Mouse (Mus musculus): ENCODE data around the gene Wbp2nl.

The Wbp2nl gene

DNA sequence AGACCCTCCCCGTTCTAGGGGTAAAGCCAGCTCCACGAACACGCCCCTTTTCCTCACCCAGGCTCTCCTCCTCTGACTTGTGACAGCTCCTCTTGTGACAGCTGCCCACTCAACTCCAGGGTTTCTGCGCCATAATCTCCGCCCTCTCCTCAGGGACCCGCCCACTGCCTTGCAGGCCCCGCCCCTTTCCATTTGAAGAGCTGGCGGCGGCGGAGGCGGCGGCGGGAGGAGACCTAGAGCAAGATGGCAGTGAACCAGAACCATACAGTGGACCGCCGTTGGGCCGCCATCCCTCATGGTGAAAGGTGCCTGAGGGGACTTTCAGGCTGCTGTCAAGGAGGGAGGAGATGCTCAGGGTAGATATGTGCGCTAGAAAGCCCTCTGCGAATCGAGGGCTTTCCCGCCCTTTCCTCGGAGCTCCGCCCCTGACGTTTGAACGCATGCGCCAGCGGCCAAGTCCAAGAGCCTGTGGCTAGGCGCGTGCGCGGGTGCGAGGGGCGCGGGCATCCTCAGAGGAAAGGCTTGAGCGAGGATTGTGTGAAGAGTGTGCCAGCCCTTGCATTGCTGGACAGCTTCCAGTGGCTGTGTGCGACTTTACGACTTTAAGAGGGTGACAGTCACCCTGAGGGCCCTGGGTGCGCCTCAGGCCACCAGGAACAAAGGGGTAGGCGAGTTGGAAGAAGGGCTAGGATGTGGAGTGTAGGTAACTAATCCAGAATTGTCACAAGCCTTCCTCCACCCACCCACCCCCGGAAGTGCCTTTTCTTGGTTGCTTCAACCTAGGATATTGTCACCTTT lies at the start of gene Wbp2nl:
TSS of gene Wbp2nl (plus strand) at position 191 of the 798 bp plus-strand sequence.
- no peak for DNase-seq (ENCODE audit: low spot score in 2 of 2)

DNA sequence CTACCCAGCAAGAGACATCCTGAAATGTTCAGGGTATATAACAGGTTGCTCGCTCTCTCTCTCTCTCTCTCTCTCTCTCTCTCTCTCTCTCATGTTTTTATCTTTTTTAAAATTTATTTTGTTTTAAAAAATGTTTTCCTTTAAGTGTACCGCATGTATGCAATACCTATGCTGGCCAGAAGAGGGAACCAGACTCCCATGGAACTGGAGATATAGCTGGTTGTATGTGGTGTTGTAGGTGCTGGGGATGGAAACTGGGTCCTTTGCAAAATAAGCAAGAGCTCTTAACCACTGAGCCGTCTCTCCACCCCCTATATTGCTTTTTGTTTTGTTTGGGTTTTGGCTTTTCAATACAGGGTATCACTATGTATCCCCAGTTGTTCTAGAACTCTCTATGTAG lies 47.2 kb upstream of the Wbp2nl start:
- no peak for DNase-seq (ENCODE audit: low spot score in 2 of 2)

DNA sequence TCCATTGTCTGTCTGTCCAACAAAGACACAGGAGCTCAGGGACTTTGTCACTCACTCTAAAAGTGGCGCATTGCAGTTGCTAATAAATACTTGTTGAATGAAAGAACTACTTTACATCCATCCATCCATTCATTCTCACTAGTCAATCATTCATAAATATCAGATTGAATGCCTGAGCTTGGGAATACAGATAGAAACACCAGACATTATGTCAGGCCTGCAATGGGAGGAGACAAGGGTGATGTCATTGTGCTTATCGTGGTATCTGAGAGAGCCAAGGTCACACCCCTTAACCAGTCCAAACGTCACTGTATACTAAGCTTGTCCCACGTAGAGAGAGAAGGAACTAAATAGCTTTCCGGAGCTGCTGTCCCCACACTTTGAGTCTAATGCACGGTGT lies 46.7 kb upstream of the Wbp2nl start, which contains the start of gene 1500009C09Rik:
TSS of gene 1500009C09Rik (plus strand) at position 301 of the 400 bp plus-strand sequence.
- DNase-seq (ENCODE audit: low spot score in 2 of 2), result no peak

DNA sequence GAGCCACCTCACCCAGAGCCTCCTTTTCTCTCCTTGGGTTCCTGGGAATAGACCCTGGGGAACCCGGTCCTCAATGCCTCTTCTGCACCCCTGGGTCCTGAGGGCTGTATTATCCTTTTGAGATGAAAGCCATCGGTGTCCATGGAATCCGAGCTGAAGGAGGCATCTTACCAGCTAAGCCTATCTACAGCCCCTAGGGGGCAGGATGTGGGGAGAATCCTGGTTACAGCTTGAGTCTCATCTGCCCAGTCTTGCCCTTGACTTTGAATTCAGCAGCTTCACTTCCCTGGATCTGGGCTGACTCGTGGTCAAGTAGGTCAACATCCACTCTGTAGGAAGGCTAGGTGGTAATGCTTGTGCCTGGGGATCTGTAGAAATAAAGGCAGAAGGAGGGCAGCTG lies 43.5 kb upstream of the Wbp2nl start:
- peak in 1 of 2 experiments; percentile 44 for DNase-seq (ENCODE audit: low spot score in 2 of 2)

DNA sequence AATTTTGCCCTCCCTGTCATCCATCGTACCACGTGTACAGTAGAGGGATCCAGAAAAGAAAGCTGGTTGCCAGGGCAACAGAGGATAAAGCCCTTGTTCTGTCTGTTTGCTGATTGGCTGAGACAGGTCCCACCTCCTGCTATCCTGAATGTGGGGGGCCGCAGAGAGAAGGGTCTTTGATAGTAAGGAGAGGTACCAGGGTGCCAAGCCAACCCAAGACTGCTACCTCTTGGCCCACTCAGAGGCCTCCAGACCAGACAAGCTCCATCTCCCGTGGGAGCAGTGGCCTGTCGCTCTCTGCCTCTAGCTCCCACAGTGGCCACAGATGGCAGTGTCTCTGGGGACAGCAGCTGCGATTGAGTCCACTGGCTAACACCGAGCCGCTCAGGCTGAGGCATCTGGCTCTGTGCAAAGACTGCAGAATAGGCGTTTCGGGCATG lies 42.8 kb upstream of the Wbp2nl start:
- peak; percentile 83 to 94 for DNase-seq (ENCODE audit: low spot score in 2 of 2)

DNA sequence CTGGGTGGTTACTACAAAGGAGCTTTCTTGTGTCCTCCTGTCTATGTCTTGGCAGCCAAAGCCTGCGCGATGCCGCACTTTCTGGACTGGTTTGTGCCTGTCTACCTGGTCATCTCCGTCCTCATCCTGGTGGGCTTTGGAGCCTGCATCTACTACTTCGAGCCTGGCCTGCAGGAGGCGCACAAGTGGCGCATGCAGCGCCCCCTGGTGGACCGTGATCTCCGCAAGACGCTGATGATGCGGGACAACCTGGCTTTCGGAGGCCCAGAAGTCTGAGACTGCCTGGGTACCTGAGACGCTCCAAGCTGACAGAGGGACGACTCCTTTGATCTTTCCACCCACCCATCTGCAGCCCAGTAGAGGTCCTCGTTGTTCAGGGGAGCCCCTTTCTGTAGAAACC lies 39.2 kb upstream of the Wbp2nl start:
- DNase-seq (ENCODE audit: low spot score in 2 of 2), result peak in 1 of 2 experiments; percentile 79

DNA sequence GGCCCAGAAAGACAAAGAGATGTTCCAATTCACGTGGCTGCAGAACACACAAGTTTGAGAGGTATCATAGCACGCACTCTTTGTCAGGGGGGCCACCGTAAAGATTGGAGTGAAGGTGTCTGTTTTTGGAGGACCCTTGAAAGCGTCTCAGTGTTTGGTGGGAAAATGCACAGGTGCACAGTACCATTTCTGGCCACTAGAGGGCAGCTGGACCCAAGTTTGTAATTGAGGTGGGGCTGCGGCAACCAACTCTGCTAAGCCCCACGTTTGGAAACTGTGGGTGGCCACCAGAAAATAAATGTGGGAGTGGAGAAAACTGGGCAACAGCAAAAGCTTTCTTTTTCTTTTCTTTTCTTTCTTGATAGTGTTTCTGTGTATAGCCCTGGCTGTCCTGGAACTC lies 32.4 kb upstream of the Wbp2nl start:
- peak; percentile 76 to 77 for DNase-seq (ENCODE audit: low spot score in 2 of 2)

DNA sequence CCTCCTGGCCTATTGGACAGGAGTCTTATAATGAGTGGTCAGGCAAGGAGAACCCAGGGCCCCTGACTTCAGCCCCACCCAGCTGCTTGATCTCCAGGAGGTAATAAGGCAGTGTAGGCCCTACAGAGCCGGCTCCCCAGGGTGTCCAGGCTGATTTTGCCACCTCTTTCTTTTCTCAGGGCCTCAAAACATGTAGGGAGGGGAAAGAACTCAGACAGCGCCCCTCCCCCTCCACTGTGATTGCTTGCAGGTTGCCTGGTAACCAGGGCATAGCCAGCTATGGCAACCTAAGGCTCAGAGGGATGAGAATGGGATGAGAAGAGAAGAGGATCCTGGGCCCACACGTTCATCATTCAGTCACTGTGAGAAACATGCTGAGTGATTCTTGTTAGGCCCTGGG lies 30.6 kb upstream of the Wbp2nl start:
- peak in 1 of 2 experiments; percentile 36 for DNase-seq (ENCODE audit: low spot score in 2 of 2)

DNA sequence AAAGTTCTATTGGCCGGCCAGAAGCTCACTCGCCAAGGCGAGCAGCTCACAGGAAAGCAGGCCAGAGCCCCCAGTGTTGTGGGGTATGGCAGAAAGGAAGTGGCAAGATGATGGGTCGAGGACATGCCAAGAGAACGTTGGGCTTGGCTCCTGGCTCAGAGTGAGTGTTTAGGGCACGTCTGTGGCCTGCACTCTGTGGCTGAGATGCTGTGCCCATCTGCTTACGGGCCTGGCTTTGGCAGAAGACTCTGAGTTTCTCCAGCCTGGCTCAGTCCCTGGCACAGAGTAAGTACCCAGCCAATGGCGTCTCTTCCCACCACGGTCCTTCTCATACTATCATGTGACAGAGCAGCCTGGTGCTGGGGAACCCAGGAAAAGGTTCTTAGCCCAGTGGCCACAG lies 30.0 kb upstream of the Wbp2nl start:
- DNase-seq (ENCODE audit: low spot score in 2 of 2), result no peak

DNA sequence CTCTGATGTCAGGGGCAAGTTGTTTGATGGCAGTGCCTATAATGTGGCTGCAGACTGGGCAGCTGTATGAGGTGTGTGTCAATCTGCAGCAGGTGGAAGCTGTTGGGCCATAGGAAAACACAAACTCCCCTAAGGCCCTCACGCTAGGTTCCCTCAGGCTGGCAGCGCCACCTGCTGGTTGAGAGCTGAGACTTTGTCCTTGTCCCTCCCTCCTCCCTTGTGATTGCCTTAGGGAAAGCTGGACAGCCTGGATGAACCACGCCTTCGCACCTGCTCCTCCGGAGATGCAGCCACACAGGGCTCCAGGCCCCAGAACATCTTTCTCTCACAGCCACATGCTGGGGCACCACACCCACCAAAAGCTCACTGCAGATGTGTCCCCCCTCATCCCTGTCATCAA lies 27.6 kb upstream of the Wbp2nl start:
- DNase-seq (ENCODE audit: low spot score in 2 of 2), result peak; percentile 69 to 71

DNA sequence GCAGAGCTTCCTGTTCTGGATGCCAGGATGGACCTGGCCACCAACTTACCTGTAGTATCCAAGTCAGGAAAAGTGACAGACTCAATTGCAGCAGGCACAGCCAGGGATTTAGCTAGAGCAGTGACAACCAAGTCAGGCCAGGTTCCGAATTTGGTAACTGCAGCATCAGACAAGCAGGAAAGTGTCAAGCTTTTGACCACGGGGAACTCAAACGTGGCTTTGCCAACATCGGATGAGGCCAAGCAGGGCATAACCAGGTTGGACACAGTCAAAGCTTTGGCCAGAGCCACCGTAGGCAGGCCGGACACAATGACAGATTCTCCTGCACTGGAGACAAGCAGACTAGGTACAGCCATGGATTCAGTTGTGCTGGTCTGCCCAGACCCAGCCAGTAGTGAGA lies 26.5 kb upstream of the Wbp2nl start:
- DNase-seq (ENCODE audit: low spot score in 2 of 2), result no peak

DNA sequence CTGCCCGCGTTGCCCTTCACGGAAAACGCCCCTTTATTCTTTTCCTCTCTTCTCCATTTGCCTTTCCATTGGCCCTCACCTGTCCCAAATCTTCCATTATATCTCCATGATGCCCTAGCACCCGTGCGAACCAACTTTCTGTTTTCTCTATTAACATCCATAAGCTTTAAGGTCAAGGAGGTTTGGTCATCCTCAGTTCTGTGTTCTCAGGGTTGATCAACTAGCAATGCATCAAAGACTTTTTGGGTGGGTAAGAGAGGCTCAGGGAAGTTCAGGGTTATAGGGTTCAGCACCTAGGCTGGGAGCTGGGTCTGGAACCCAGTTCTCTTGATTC lies 24.2 kb upstream of the Wbp2nl start, which contains the start of gene Sept3:
TSS of gene Sept3 (plus strand) at position 301 of the 334 bp plus-strand sequence.
- no peak for DNase-seq (ENCODE audit: low spot score in 2 of 2)

DNA sequence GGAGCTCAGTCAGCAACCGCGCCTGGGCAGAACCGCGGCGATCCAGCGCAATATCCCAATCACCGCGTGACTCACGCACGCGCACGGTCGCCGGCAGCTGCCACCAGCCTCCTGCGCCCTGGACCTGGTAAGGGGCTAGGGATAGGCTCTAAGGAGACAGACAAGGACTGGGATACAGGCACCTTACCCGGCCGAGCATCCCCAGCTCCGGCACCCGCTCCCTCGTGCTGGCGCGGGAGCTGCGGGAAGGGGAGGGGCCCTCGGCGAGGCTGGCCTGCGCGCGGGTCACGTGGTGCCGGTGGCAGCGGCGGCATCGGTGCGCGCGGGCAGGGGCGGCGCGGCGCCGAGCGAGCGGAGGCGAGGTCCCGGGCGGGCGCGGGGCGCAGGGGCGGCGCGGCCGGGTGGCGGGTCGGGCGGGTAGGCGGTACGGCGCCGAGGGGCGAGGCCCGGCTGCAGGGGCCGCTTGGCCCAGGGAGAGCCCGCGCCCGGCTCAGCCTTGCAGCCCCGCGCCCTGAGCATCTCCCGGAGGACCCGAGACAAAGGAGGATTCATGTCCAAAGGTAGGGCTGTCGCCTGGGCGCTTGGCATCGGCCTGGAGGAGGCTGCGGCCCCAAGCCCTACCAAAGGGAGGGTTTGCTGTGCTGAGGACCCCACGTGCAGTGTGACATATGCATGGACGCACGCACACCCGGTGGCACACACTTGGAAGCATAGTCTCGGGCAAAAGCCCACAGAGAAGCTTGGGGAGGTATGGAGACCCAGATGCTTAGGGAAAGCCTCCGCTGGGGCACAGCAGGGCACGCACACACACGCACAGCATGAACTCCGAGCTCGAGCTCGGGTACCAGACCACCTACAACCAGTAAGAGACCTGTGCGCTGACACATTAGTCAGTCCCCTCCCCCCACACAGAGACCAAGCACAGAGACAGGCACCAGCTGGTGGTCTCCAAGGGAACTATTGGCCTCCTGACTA lies 23.5 kb upstream of the Wbp2nl start:
- DNase-seq (ENCODE audit: low spot score in 2 of 2), result peak; percentile 80 to 84

DNA sequence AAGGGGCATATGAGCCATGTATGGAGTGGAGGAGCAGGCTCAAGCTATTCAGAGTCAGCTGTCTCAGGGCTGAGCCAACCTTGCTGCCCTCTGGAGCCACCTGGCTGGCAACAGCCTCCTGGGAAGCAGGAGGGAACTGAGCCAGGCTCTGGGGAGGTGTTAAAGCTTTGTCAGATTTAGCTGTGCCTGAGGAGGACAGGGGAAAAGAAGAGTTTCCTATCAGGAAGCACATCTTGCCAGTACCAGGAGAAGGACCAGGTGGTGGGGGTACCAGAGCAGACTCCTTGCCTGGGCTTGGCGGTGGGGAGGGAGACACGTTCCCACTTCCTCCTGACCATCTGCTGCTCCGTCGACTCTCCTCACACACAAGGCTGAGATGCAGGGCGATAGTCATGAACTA lies 21.2 kb upstream of the Wbp2nl start:
- peak; percentile 64 to 66 for DNase-seq (ENCODE audit: low spot score in 2 of 2)

DNA sequence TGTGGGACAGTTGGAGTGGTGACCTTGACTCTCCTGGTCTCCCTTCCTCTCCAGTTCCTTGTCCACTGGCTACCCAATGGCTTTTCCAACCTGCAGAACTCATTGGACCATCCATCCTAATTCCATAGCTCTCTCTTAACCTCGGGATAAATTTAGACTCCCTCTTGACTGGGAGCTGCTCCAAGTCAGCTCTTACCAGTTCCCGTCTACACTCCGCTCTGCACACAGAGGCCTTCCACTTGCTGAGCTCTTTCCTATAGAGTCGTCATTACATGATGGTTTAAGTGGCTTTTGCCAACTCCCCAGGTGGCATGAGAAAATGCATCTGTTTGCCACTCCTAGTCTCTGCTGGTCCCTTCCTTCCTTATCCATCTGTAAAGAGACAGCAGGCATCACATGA lies 18.1 kb upstream of the Wbp2nl start:
- DNase-seq (ENCODE audit: low spot score in 2 of 2), result no peak

DNA sequence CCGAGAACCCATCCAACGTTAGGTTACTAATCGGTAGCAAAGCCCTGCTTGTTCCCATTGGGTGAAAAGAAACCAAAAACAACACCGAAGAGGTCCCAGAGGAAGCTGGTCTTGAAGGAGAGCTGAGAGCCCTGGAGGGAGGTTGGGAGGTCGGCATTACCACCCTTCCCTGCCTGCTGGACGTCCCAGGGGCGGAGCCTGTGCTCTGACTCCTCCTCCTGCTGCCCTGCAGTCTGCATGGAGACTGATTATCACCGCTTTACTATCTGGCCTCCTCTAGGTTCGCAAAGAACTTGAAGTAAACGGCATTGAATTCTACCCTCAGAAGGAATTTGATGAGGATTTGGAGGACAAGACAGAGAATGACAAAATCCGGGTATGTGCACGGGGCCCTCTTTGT lies 12.6 kb upstream of the Wbp2nl start:
- no peak for DNase-seq (ENCODE audit: low spot score in 2 of 2)

DNA sequence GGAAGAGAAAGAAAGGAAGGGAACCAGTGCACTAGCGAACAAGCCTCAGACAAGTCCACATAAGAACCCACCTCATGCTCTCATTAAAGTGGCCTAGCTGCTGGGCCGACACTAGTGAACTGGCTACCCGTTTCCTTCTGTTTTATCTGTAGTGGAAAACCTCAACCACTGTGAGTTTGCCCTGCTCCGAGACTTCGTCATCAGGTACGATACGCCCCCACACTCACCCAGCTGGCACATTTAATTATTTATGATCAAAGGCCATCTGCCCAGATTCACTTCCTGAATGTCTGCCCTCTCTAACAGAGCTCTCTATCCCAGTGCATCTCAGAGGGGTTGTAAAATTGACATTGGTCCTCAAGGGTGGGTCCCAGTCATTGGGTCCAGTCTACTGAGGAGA lies 8.5 kb upstream of the Wbp2nl start:
- no peak for DNase-seq (ENCODE audit: low spot score in 2 of 2)

DNA sequence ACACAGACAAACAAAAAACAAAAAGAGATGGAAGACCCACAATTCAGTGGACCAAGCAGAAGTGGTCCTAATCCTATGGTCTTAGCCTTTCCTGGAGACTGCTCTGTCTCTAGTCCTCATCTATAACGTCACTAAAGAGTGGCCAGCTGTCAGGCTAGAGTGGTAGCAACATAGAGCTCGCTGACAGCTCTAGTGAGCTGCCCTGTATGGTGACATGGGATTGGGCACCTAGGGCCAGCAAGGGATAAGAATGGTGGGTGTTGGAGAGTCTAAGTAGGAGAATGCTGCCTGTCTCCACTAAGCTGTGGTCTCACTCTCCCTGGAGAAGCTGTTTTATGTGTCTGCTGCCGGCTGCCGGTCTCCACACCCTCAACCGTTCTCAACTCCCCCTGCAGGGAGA lies 5.9 kb upstream of the Wbp2nl start:
- no peak for DNase-seq (ENCODE audit: low spot score in 2 of 2)

DNA sequence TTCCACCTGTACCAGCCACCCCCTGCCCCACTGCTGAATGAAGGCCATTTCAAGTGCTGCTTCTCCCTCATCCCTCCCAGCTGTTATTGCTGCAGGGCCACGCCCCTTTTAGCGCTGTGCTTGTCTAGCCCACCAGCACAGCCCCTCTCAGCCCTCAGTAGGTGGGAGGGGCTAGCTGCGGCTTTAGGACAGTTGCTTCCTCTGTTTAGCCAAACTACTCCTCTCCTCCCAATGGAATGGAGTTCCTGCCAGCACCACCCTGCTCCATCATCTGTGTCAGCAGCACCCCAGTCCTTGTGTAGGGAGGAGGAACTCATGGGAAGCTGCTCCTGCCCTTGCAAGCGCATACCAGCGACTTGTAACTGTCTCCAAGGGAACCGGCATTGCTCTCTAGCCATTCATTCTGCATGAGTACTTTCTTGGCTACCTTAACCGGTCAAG lies 5.5 kb upstream of the Wbp2nl start:
- DNase-seq (ENCODE audit: low spot score in 2 of 2), result peak in 1 of 2 experiments; percentile 29

DNA sequence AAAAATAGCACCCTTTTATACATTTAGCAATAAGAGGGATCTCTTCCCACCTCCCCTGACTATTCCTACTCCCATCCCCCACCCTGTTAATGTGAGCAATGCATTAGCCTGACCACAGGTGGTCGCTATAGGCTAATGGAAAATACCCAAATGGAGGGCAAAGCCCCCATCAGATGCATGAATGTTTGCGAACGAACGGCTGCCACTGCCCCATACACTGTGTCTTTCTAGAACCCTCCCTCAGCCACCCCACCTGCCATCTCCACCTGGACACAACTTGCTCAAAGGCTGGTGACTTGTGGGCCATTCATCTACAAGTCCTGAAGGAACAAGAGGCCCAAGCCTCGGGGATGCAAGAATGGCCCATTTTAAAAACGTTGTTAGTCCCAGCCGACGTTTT lies 4.7 kb upstream of the Wbp2nl start:
- no peak for DNase-seq (ENCODE audit: low spot score in 2 of 2)

DNA sequence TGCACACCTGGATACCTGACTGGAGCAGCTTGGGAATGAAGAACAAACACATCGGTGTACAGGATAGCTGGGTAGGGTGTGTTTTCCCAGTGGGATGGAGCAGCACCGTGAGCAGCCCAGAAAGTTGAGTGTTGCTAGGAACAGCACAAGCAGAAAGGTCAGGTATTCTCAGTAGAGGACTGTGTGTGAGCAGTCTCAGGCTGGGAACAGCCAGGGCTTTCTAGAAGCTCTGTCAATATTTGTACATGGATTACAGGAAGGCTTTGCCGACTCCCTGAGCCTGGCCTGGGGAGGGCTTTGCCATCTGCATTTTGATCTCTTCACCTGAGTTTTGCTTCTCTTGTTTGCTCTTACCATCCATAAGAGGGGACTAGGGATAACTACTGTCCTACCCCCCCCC lies 8.4 kb downstream of the Wbp2nl start:
- no peak for DNase-seq (ENCODE audit: low spot score in 2 of 2)

DNA sequence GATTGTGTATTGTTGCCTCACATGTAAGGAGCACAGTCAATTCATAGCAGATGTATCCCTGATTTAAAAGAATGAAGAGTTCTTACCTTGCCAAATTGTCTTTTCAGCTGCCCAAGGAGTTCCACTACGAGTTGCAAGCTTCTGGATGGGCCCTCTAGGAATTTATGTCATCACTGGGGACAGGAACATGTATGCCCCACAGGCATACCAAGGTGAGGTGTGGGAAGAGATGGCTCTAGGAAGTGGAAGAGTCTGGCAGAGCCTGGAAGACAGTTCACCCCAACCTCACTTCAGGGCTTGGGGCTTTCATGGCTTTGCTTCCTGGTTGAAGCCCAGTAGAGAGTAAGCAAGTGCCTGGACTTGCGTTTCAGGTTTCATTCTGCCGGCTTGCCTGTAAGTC lies 9.7 kb downstream of the Wbp2nl start:
- DNase-seq (ENCODE audit: low spot score in 2 of 2), result no peak

DNA sequence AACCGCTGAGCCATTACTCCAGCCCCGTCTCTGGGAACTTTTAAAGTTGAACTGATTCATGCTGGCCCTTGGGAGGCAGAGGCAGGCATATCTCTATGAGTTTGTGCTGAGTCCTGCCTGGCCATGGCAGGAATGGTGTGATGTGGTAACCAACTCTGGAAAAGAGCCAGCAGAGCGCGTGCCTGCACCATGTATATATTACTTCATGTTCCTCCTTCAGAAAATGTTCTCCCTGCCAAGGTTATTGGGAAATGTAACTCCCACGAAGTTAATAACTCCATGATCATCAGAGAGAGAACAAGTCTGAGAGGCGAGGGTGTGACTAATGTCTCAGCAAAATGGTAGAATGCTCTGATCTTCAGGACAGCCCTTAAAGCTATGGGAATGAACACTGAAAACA lies 19.1 kb downstream of the Wbp2nl start:
- no peak for DNase-seq (ENCODE audit: low spot score in 2 of 2)
